Mouse (Mus musculus): ENCODE data around the gene Wdr60. TPM values are rescaled to one million over a fixed set of nuclear protein-coding genes. Genes with fewer than 3 reads are reported as not detected.

Wdr60 gene
- total RNA-seq, 2 experiments from 2014 or later = 1.6 to 4.6 TPM

- no peak for ATAC-seq (replicated peaks; ENCODE audit: low FRiP score, poor library complexity, severe bottlenecking)
Observed at GRCm38 (mm10) chr12:116271071-116271470, 8.2 kb upstream of the Wdr60 start.

- no peak for ATAC-seq (replicated peaks; ENCODE audit: low FRiP score, poor library complexity, severe bottlenecking)
Observed at GRCm38 (mm10) chr12:116270538-116270937, 7.7 kb upstream of the Wdr60 start.

- peak; percentile 95 for ATAC-seq (replicated peaks; ENCODE audit: low FRiP score, poor library complexity, severe bottlenecking)
Observed at GRCm38 (mm10) chr12:116269450-116269849, 6.6 kb upstream of the Wdr60 start.

GRCm38 (mm10) chr12:116265275-116265674, 2.5 kb upstream of the Wdr60 start:
- ATAC-seq (replicated peaks; ENCODE audit: low FRiP score, poor library complexity, severe bottlenecking) = no peak

- ATAC-seq (replicated peaks; ENCODE audit: low FRiP score, poor library complexity, severe bottlenecking) = no peak
Observed at GRCm38 (mm10) chr12:116264756-116265155, 1.9 kb upstream of the Wdr60 start.

- ATAC-seq (replicated peaks; ENCODE audit: low FRiP score, poor library complexity, severe bottlenecking) = no peak
Observed at GRCm38 (mm10) chr12:116258321-116258720, 4.5 kb downstream of the Wdr60 start.

GRCm38 (mm10) chr12:116255636-116256035, 7.2 kb downstream of the Wdr60 start:
- ATAC-seq (replicated peaks; ENCODE audit: low FRiP score, poor library complexity, severe bottlenecking) = 0 out of 2 replicates have a peak, but pooled peaks have one; percentile 37

- no peak for ATAC-seq (replicated peaks; ENCODE audit: low FRiP score, poor library complexity, severe bottlenecking)
Observed at GRCm38 (mm10) chr12:116254652-116255051, 8.2 kb downstream of the Wdr60 start.

GRCm38 (mm10) chr12:116244601-116245000, 18.2 kb downstream of the Wdr60 start:
- ATAC-seq (replicated peaks; ENCODE audit: low FRiP score, poor library complexity, severe bottlenecking) = no peak

- ATAC-seq (replicated peaks; ENCODE audit: low FRiP score, poor library complexity, severe bottlenecking) = no peak
Observed at GRCm38 (mm10) chr12:116238803-116239202, 24.0 kb downstream of the Wdr60 start.

- ATAC-seq (replicated peaks; ENCODE audit: low FRiP score, poor library complexity, severe bottlenecking) = no peak
Observed at GRCm38 (mm10) chr12:116238370-116238769, 24.5 kb downstream of the Wdr60 start.

- no peak for ATAC-seq (replicated peaks; ENCODE audit: low FRiP score, poor library complexity, severe bottlenecking)
Observed at GRCm38 (mm10) chr12:116236658-116237057, 26.2 kb downstream of the Wdr60 start.

GRCm38 (mm10) chr12:116235356-116235755, 27.5 kb downstream of the Wdr60 start:
- no peak for ATAC-seq (replicated peaks; ENCODE audit: low FRiP score, poor library complexity, severe bottlenecking)

- no peak for ATAC-seq (replicated peaks; ENCODE audit: low FRiP score, poor library complexity, severe bottlenecking)
Observed at GRCm38 (mm10) chr12:116232061-116232460, 30.8 kb downstream of the Wdr60 start.

- no peak for ATAC-seq (replicated peaks; ENCODE audit: low FRiP score, poor library complexity, severe bottlenecking)
Observed at GRCm38 (mm10) chr12:116231612-116232011, 31.2 kb downstream of the Wdr60 start.

- no peak for ATAC-seq (replicated peaks; ENCODE audit: low FRiP score, poor library complexity, severe bottlenecking)
Observed at GRCm38 (mm10) chr12:116229451-116229850, 33.4 kb downstream of the Wdr60 start.

GRCm38 (mm10) chr12:116226289-116227057, 36.3 kb downstream of the Wdr60 start:
- ATAC-seq (replicated peaks; ENCODE audit: low FRiP score, poor library complexity, severe bottlenecking) = no peak

GRCm38 (mm10) chr12:116223107-116223506, 39.7 kb downstream of the Wdr60 start:
- no peak for ATAC-seq (replicated peaks; ENCODE audit: low FRiP score, poor library complexity, severe bottlenecking)

GRCm38 (mm10) chr12:116207486-116207885, 55.3 kb downstream of the Wdr60 start:
- no peak for ATAC-seq (replicated peaks; ENCODE audit: low FRiP score, poor library complexity, severe bottlenecking)

GRCm38 (mm10) chr12:116205726-116206125, 57.1 kb downstream of the Wdr60 start:
- ATAC-seq (replicated peaks; ENCODE audit: low FRiP score, poor library complexity, severe bottlenecking) = no peak

- ATAC-seq (replicated peaks; ENCODE audit: low FRiP score, poor library complexity, severe bottlenecking) = peak; percentile 75
Observed at GRCm38 (mm10) chr12:116202176-116202981, 60.4 kb downstream of the Wdr60 start.

Data from erythroblast, adult 5-6 weeks (primary cell).